Mouse (Mus musculus) macrophage (primary cell): ENCODE measurements at regions not wholly inside any gene's neighbourhood (a gene's known extent, or its start where the extent isn't known, plus 50 kb on each side); places are given as distances from the start of the nearest gene placed in this dataset.

Experiments used
- H3K27ac ChIP-seq: fragments of 350-480 bp; formaldehyde crosslinking; 2 replicates; pipeline ENCODE4 v1.9.0; 2021
- H3K36me3 ChIP-seq: fragments of 350-480 bp; formaldehyde crosslinking; 2 replicates; pipeline ENCODE4 v1.9.0; 2021; ENCODE audit errors: inconsistent target
- H3K4me3 ChIP-seq: fragments of 350-480 bp; formaldehyde crosslinking; 2 replicates; pipeline ENCODE4 v1.9.0; 2021; ENCODE audit errors: inconsistent target
- H3K79me2 ChIP-seq: fragments of 350-480 bp; formaldehyde crosslinking; 2 replicates; pipeline ENCODE4 v1.9.0; 2021; ENCODE audit errors: inconsistent target
- WGBS: methylation state at CpG from one replicate; pipeline ENCODE4 v1.1.7; 2026; ENCODE audit warnings: inconsistent platforms; ENCODE audit not compliant: missing documents; 5-methylcytosine and 5-hydroxymethylcytosine counted together

GRCm38 (mm10) chr10:106058050-106058449, 216.9 kb upstream of the Mettl25 start:
- no peaks in the 10 kb centered on the region for H3K79me2 ChIP-seq
- WGBS: 90% methylated on average over 5 of the region's 5 CpGs
- no peak overlapping the region for H3K4me3 ChIP-seq
- no peak overlapping the region for H3K27ac ChIP-seq
- no peaks in the 10 kb centered on the region for H3K36me3 ChIP-seq

- Histone ChIP-seq H3K79me2 (no peaks in the 10 kb centered on the region), H3K4me3 (no peak overlapping the region)
- WGBS: 10% methylated on average over 1 of the region's 1 CpGs
Measured at GRCm38 (mm10) chr10:106038497-106038896, 197.3 kb upstream of the Mettl25 start.

GRCm38 (mm10) chr10:106038033-106038432, 196.9 kb upstream of the Mettl25 start:
- H3K79me2 ChIP-seq: no peaks in the 10 kb centered on the region
- 63% methylated on average over 2 of the region's 2 CpGs for WGBS
- H3K27ac ChIP-seq: no peak overlapping the region
- no peak overlapping the region for H3K4me3 ChIP-seq
- H3K36me3 ChIP-seq: no peaks in the 10 kb centered on the region

More at GRCm38 (mm10) chr10:106038497-106038896, 197.3 kb upstream of the Mettl25 start:
- H3K27ac ChIP-seq: no peak overlapping the region
- H3K36me3 ChIP-seq: no peaks in the 10 kb centered on the region

GRCm38 (mm10) chr10:106033416-106033815, 192.2 kb upstream of the Mettl25 start:
- Histone ChIP-seq H3K79me2 (no peaks in the 10 kb centered on the region), H3K36me3 (no peaks in the 10 kb centered on the region), H3K27ac (no peak overlapping the region), H3K4me3 (no peak overlapping the region)
- WGBS: 80% methylated on average over 3 of the region's 4 CpGs

GRCm38 (mm10) chr10:106024648-106025047, 183.5 kb upstream of the Mettl25 start:
- Histone ChIP-seq H3K79me2 (no peaks in the 10 kb centered on the region), H3K4me3 (no peak overlapping the region), H3K36me3 (no peaks in the 10 kb centered on the region), H3K27ac (no peak overlapping the region)
- 71% methylated on average over 1 of the region's 1 CpGs for WGBS

GRCm38 (mm10) chr10:106023639-106024215, 182.5 kb upstream of the Mettl25 start:
- Histone ChIP-seq H3K4me3 (no peak overlapping the region), H3K79me2 (no peaks in the 10 kb centered on the region), H3K36me3 (no peaks in the 10 kb centered on the region), H3K27ac (no peak overlapping the region)
- WGBS: 71% methylated on average over 8 of the region's 9 CpGs

DNA sequence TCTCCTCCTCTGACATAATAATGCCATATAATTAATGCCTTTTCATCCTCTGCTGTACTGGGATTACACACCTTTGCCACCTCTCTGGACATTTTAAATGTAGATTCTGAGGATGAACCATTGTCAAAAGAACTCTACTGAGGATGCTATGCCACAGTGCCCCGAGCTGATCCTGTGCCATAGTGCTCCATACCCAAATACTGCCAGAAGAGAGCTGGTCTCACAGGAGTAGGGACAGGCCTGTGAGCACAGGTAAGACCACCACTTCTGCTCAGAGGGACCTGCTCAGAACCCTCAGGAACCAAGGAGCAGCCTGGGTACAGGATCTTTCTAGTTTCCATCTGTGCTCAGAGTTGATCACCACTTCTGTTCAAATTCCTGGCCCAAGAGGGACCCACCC, 174.8 kb upstream of the Mettl25 start:
- Histone ChIP-seq H3K36me3 (no peaks in the 10 kb centered on the region), H3K79me2 (no peaks in the 10 kb centered on the region), H3K4me3 (no peak overlapping the region), H3K27ac (no peak overlapping the region)
- 75% methylated on average over 1 of the region's 1 CpGs for WGBS

- 71% methylated on average over 1 of the region's 1 CpGs for WGBS
- no peaks in the 10 kb centered on the region for H3K36me3 ChIP-seq
- no peak overlapping the region for H3K27ac ChIP-seq
- no peaks in the 10 kb centered on the region for H3K79me2 ChIP-seq
- H3K4me3 ChIP-seq: no peak overlapping the region
Measured at GRCm38 (mm10) chr10:106015436-106015835, 174.3 kb upstream of the Mettl25 start.

DNA sequence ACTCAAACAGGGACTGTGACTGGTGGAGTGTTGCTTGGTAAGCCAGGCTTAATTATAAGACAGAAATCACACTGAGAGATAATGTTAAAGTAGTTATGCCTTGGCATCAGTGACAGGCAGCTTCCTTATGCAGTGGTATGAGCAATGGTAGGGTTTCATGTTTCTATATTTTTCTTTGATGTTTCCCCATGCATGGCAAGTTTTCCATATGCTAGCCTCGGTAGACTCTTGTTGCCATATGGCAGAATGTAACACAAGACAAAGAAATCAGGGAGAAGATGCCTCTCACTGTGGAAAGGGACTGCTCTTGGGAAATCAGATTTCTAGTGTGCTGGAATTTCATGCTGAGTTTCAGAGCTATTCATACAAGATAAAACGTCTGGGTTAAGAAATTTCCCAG, 169.0 kb upstream of the Mettl25 start:
- Histone ChIP-seq H3K79me2 (no peaks in the 10 kb centered on the region), H3K4me3 (no peak overlapping the region), H3K36me3 (no peaks in the 10 kb centered on the region), H3K27ac (no peak overlapping the region)
- 88% methylated on average over 2 of the region's 2 CpGs for WGBS

DNA sequence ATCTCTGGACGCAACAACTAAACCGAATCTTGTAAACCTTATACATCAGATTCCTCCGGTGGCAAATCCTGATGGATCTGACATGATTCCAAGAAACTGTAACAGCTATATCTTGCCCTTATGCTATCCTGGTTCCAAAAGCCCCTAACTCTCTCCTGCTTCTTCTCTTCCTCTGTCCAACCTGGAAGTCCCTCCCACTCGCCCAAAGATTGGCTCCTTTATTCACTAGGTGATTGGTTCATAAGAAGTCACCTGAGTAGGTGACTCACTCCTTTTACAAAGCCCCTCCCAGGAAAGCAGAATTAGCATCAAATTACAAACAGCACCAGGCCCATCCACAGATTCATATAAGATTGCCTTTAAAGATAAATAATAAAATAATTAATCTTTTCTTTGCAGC, 166.2 kb upstream of the Mettl25 start:
- Histone ChIP-seq H3K36me3 (no peaks in the 10 kb centered on the region), H3K4me3 (no peak overlapping the region), H3K79me2 (no peaks in the 10 kb centered on the region), H3K27ac (no peak overlapping the region)
- WGBS: 92% methylated on average over 4 of the region's 4 CpGs

DNA sequence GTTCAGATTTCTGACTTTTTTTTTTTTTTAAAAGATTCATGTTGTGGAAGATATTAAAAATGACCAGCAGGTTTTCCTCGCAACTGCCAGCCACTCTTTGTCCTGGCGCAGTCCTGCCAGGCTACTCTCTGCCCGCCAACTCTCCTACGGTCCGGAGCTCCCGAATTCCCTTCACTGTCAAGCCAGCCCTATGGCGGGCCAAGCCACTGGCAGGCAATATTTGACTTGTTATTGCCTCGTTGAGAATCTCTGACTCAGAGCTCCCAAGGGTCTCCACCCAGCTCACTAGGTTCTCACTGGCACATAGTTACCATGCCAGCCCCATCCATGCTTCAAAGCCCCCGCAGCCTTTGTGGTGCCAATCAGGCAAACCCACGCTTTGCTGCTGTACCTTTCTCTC, 165.7 kb upstream of the Mettl25 start:
- no peaks in the 10 kb centered on the region for H3K79me2 ChIP-seq
- H3K27ac ChIP-seq: no peak overlapping the region
- H3K4me3 ChIP-seq: no peak overlapping the region
- WGBS: 89% methylated on average over 10 of the region's 10 CpGs
- no peaks in the 10 kb centered on the region for H3K36me3 ChIP-seq

DNA sequence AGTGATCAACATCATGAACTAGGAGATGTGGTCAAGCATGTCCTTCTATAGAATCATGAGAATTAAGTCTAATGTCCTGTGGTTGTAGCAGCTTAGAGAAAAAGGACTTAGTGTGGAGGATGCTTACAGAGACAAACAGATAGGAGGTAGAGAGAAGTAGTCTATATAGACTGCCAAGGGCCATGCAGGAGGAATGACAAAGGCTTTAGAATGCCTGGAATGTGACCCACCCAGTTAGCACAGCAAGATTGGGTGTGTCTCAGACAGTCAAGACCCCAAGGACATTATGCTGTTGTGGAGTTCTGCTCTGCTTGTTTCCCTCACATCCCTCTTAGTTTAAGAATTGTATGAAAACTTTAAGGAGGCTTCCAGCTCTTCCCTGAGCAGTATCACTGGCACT, 164.9 kb upstream of the Mettl25 start:
- H3K79me2 ChIP-seq: no peaks in the 10 kb centered on the region
- no peak overlapping the region for H3K4me3 ChIP-seq
- H3K36me3 ChIP-seq: no peaks in the 10 kb centered on the region
- no peak overlapping the region for H3K27ac ChIP-seq

DNA sequence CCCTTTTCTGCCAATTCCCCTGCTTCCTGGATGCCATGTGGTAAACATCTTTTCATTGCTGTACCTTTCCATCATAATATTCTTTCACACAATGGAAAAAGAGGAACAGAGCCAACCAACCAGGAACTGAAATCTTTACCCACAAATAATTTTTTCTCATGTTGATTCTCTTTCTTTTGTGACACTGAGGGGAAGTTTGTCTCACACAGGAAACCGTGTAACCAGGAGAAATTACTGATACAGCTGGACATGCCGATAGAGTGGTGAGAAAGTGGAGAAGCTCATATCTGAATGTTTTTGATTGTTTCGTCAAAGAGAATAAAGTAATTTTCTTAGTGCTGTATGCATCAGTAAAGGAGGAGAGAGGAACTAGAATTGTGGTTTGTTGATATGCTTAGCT, 116.3 kb upstream of the Mettl25 start:
- Histone ChIP-seq H3K79me2 (no peaks in the 10 kb centered on the region), H3K27ac (peak overlapping the region; percentile 27; the same call in 1 of the 2 replicates), H3K36me3 (no peaks in the 10 kb centered on the region), H3K4me3 (no peak overlapping the region)
- WGBS: 3% methylated on average over 3 of the region's 3 CpGs

GRCm38 (mm10) chr10:105933309-105933708, 92.1 kb upstream of the Mettl25 start:
- WGBS: 91% methylated on average over 5 of the region's 5 CpGs
- no peaks in the 10 kb centered on the region for H3K79me2 ChIP-seq
- no peak overlapping the region for H3K27ac ChIP-seq
- no peak overlapping the region for H3K4me3 ChIP-seq
- H3K36me3 ChIP-seq: no peaks in the 10 kb centered on the region

- Histone ChIP-seq H3K79me2 (no peaks in the 10 kb centered on the region), H3K4me3 (no peak overlapping the region), H3K27ac (no peak overlapping the region), H3K36me3 (no peaks in the 10 kb centered on the region)
- 9% methylated on average over 1 of the region's 1 CpGs for WGBS
Measured at GRCm38 (mm10) chr10:105932786-105933185, 91.6 kb upstream of the Mettl25 start.

DNA sequence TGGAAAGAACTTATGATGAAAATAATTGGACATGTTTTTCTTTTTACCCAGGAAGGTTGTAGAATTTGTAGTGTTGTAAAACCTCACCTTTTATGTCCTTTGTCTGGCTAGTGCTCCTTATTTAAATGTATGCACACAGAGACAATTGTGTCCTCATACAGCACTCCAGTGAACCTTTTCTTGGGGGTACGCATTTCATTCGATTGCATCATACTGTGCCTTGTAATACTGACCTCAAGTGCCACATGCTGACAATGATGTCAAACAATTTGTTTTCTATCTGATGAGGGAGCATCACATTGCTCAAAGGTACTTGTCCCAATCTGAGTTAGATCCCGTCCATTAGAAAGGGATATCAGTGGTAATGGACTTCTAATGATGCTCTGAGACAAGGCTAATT, 86.4 kb upstream of the Mettl25 start:
- WGBS: 81% methylated on average over 3 of the region's 3 CpGs
- Histone ChIP-seq H3K79me2 (no peaks in the 10 kb centered on the region), H3K27ac (no peak overlapping the region), H3K36me3 (no peaks in the 10 kb centered on the region), H3K4me3 (no peak overlapping the region)
